Mouse (Mus musculus) spleen, adult 2 months (tissue): ENCODE results near the gene Sympk. TPM values are rescaled to one million over a fixed set of nuclear protein-coding genes. Genes with fewer than 3 reads are reported as not detected.
A peak's percentile ranks its signal among the peaks of the same experiment; 100 is the strongest.

Experiments used
- DNase-seq, 2 experiments: peaks; one replicate each; pipeline versions ENCODE4 v3.0.0 to v3.0.0-alpha.2; 2012 to 2021; ENCODE audit warnings: low spot score in 2 of 2, low read depth in 1 of 2
- H3K27ac ChIP-seq: fragments of 200-500 bp; 2 replicates; pipeline ENCODE4 v1.5.1; 2012; ENCODE audit warnings: low read length, inconsistent platforms; ENCODE audit not compliant: insufficient read depth
- H3K27me3 ChIP-seq: fragments of 200-500 bp; 2 replicates; pipeline ENCODE4 v1.6.1; 2012; ENCODE audit warnings: mild to moderate bottlenecking, moderate library complexity, low read length, inconsistent platforms; ENCODE audit not compliant: control insufficient read depth, insufficient read depth
- H3K36me3 ChIP-seq: fragments of 200-500 bp; 2 replicates; pipeline ENCODE4 v1.6.1; 2012; ENCODE audit warnings: mild to moderate bottlenecking, low read length, inconsistent platforms; ENCODE audit not compliant: control insufficient read depth, insufficient read depth
- H3K4me1 ChIP-seq: fragments of 200-500 bp; 2 replicates; pipeline ENCODE4 v1.6.1; 2011; ENCODE audit warnings: inconsistent platforms; ENCODE audit not compliant: control insufficient read depth, insufficient read depth, insufficient read length
- H3K4me3 ChIP-seq: fragments of 200-500 bp; 2 replicates; pipeline ENCODE4 v1.5.1; 2011; ENCODE audit warnings: mild to moderate bottlenecking, inconsistent platforms; ENCODE audit not compliant: insufficient read depth, insufficient read length; ENCODE audit errors: extremely low read depth
- CTCF ChIP-seq: fragments of 200-500 bp; IDR thresholded peaks from 2 replicates; pipeline ENCODE4 v1.5.1; 2011; ENCODE audit warnings: mild to moderate bottlenecking, inconsistent platforms; ENCODE audit not compliant: insufficient read depth, insufficient read length, insufficient replicate concordance; ENCODE audit errors: extremely low read depth
- POLR2A ChIP-seq: fragments of 200-500 bp; IDR thresholded peaks from 2 replicates; pipeline ENCODE4 v1.6.1; 2011; ENCODE audit warnings: low read depth, low read length, inconsistent platforms
- WGBS: fragments of 180-500 bp; shearing (Covaris S2); methylation state at CpG from one replicate; pipeline ENCODE4 v1.1.7; 2018; 5-methylcytosine and 5-hydroxymethylcytosine counted together
- polyA plus RNA-seq: library from polyadenylated mRNA; depleted of rRNA; stranded (reverse); fragments of >200 nt; gene quantifications from 2 replicates; pipeline ENCODE4 v1.2.3, GENCODE M21; 2012; rRNA removed

The Sympk gene
- 67.2 and 88.3 TPM in 2 replicates for polyA plus RNA-seq

GRCm38 (mm10) chr7:19024096-19024506 is at the start of gene Sympk:
Gene Sympk, plus strand, starts transcription at chr7:19024377.
- peak within 1 kb of the TSS; percentile 87 for H3K4me3 ChIP-seq
- H3K36me3 ChIP-seq, result peaks cover 4% of the 10 kb centered on the region; the same call in 1 of the 2 replicates
- peaks cover 10% of the 10 kb centered on the region for H3K27me3 ChIP-seq
- H3K27ac ChIP-seq, result no peak within 1 kb of the TSS
- H3K4me1 ChIP-seq, result peaks cover 11% of the 10 kb centered on the region
- DNase-seq, result peak; percentile 91 to 94
- under 1% methylated on average over 50 of the region's 50 CpGs for WGBS
- no peak for TF ChIP-seq CTCF
- peak; percentile 42; the same call in 1 of the 2 replicates for TF ChIP-seq POLR2A

GRCm38 (mm10) chr7:18978381-18978780 is 45.8 kb upstream of the Sympk start:
- TF ChIP-seq POLR2A, result no peak
- Histone ChIP-seq H3K27ac (no peak overlapping the region), H3K36me3 (no peaks in the 10 kb centered on the region), H3K27me3 (no peaks in the 10 kb centered on the region), H3K4me3 (no peak overlapping the region), H3K4me1 (no peaks in the 10 kb centered on the region)
- 93% methylated on average over 9 of the region's 9 CpGs for WGBS
- no peak for DNase-seq

GRCm38 (mm10) chr7:18986503-18986902 is 37.7 kb upstream of the Sympk start:
- no peak for DNase-seq
- TF ChIP-seq POLR2A (no peak), CTCF (no peak)
- Histone ChIP-seq H3K4me3 (no peak overlapping the region), H3K36me3 (no peaks in the 10 kb centered on the region), H3K4me1 (peaks cover 1% of the 10 kb centered on the region; the same call in 1 of the 2 replicates), H3K27ac (no peak overlapping the region), H3K27me3 (peaks cover 1% of the 10 kb centered on the region; the same call in 1 of the 2 replicates)
- WGBS, result 70% methylated on average over 2 of the region's 2 CpGs

GRCm38 (mm10) chr7:18987100-18987499 is 37.1 kb upstream of the Sympk start, which contains the start of gene Nanos2:
Gene Nanos2, plus strand, starts transcription at chr7:18987400.
- TF ChIP-seq POLR2A (no peak), CTCF (no peak)
- WGBS, result 36% methylated on average over 2 of the region's 2 CpGs
- peaks cover 6% of the 10 kb centered on the region for H3K27me3 ChIP-seq
- H3K4me1 ChIP-seq, result peaks cover 7% of the 10 kb centered on the region
- H3K36me3 ChIP-seq, result no peaks in the 10 kb centered on the region
- no peak within 1 kb of the TSS for H3K27ac ChIP-seq
- DNase-seq, result no peak
- no peak within 1 kb of the TSS for H3K4me3 ChIP-seq

GRCm38 (mm10) chr7:18987747-18988146 is 36.4 kb upstream of the Sympk start:
- no peak for DNase-seq
- peaks cover 8% of the 10 kb centered on the region for H3K27me3 ChIP-seq

GRCm38 (mm10) chr7:18988780-18989179 is 35.4 kb upstream of the Sympk start:
- H3K36me3 ChIP-seq, result no peaks in the 10 kb centered on the region
- peaks cover 8% of the 10 kb centered on the region for H3K27me3 ChIP-seq
- WGBS, result 67% methylated on average over 6 of the region's 6 CpGs
- H3K4me3 ChIP-seq, result no peak overlapping the region
- no peak for DNase-seq
- H3K27ac ChIP-seq, result no peak overlapping the region
- no peak for TF ChIP-seq CTCF
- TF ChIP-seq POLR2A, result no peak
- H3K4me1 ChIP-seq, result peaks cover 10% of the 10 kb centered on the region

More at GRCm38 (mm10) chr7:18987747-18988146, 36.4 kb upstream of the Sympk start:
- WGBS, result 77% methylated on average over 13 of the region's 13 CpGs
- H3K4me3 ChIP-seq, result no peak overlapping the region
- no peak overlapping the region for H3K27ac ChIP-seq
- TF ChIP-seq CTCF (no peak), POLR2A (no peak)
- peaks cover 10% of the 10 kb centered on the region for H3K4me1 ChIP-seq
- no peaks in the 10 kb centered on the region for H3K36me3 ChIP-seq

- Histone ChIP-seq H3K4me1 (peaks cover 10% of the 10 kb centered on the region), H3K27ac (no peak overlapping the region), H3K4me3 (no peak overlapping the region), H3K36me3 (peaks cover 1% of the 10 kb centered on the region; the same call in 1 of the 2 replicates), H3K27me3 (peaks cover 8% of the 10 kb centered on the region)
- TF ChIP-seq CTCF (no peak), POLR2A (no peak)
- DNase-seq, result no peak
- WGBS, result 19% methylated on average over 5 of the region's 5 CpGs
Measured at GRCm38 (mm10) chr7:18989995-18990394, 34.2 kb upstream of the Sympk start.
